Mouse (Mus musculus) ovary, postnatal 36 days (tissue): Measurements from ENCODE around the gene Guca1b.
A peak's percentile ranks its signal among the peaks of the same experiment; 100 is the strongest.

Experiments
- DNase-seq: peaks from one replicate; pipeline ENCODE4 v3.0.0; 2022; ENCODE audit warnings: low spot score, mixed read lengths

Guca1b gene

DNA sequence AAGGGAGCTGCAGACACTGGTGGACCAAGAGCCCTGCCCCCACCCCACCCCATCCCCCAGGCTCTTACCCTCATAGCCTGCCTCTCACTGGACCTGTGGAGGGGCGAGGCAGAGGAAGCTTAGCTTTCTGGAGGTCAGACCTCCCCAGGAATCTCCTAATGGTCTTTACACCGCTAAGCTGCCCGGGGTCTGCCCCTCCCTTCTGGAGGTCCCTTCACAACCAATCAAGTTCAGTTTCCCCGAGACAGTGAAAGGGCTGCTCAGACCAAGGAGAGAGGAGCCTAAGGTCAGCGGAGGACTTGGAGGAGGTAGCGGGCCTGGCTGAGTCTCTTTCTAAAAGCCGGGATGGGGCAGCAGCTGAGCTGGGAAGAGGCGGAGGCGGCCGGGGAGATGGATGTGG lies at the start of gene Guca1b:
Guca1b (plus strand) TSS at position 249 of the 400 bp plus-strand sequence.
- no peak for DNase-seq

DNA sequence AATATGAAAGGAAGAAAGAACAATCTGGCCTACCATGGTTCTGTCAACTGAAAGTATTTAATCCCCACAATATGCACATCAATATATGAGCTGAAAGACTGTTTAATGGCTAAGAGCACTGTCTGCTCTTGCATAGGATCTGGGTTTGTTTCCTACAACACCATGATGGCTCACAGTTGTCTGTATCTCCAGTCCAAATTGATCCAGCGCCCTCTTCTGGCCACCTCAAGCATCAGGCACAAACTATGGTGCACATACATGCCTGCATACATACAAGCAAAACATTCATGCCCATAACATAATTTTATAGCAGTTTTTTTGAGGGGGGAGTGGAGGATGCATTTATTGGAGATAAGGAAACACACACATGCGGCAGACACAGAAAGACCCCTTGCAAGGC lies 42.1 kb upstream of the Guca1b start:
- no peak for DNase-seq

DNA sequence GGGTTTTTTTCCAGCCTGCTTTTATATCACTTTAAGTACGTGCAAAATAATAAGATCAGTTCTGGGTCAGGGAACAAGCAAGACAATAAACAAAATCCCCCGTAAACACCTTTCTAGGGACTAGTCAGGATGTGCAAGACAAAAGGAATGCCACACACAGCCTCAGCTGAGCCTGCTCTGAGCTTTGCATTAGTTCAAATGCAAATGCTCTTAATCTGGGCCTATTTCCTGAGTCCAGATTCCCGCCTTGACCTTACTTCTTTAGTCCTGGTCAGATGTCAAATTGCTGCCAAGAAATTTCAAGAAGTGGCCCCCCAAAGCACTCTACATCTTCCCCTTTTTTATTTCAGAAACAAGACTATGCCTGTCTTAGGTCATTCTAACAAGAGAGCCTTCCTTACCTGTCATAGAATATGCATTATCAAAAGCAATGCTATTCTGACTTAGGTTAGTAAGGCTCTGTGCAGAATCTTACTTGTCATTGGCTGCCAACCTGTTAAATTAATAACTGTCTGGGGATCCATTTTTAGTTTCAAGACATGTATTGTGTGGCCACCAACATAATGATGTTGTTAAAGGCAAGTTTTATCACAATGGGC lies 35.4 kb upstream of the Guca1b start:
- DNase-seq: no peak

DNA sequence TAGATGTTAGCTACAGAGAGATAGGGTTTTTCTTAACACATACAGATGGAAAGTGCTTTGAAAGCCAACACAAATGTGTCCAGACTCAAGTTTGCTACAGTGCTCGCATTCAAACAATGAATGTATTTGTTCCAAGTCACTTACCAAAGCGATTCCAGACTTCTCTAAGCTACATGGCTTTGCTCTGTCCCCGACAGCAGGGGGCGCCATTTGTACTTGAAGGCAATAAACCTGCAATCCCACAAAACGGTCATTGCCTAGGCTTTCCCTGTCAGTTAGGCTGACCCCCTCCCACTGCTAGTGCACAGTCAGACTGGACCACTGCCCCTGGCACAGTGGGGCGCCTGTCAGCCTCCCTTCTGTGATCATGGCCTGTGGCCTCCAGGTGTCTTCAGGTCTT lies 25.2 kb upstream of the Guca1b start:
- DNase-seq: peak; percentile 42

DNA sequence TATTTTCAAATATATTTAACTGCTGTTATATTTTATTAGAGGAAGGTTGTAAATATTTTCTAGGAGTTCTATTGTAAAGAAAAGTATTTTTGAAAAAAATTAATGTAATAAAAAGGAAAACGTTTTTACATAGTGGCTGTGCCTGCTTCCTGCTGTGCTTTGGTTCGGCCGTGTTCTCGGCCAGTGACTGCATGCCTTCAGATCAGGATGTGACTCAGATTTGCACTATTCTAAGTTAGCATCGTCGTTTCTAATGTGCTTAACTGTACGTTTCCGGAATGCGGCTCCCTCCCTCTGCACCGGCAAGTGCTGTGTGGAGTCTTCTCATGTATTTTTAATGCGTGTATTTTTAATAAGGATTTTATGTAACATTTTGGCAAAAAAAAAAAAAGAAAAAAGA lies 23.9 kb upstream of the Guca1b start:
- DNase-seq: no peak

DNA sequence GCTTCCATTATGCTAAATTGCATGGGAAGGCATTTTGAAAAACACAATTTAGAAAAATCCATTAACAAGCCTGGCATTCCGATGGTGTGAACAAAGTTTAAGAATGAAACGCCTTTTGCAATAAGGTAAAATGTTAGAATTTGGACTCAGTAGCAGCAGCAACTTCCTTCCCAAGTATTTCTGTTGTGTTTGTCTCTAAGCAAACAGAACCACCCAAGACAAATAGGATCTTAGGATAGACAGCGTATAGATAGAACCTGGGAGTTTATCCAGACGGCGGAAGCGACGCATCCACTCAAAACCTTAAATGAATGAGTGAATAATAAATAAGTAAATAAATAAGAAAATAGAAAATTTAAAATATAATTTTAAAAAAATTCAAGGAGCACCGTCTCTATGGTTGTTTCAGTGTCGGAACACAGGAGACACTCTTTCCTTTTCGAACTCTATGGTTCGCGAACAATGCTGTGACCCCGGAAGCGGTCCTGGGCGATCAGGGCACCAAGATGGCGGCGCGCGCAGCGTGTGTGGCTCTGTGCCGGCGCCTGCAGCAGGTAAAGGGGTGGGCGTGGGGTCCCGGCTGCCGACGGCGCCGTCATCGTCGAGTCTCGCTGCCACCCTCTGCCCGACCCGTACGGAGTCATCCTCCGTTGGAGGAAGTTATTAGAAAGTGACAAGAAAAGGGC lies 16.6 kb upstream of the Guca1b start, which contains the start of gene Mrps10:
Mrps10 (plus strand) TSS at position 487 of the 686 bp plus-strand sequence.
- peak; percentile 79 for DNase-seq

DNA sequence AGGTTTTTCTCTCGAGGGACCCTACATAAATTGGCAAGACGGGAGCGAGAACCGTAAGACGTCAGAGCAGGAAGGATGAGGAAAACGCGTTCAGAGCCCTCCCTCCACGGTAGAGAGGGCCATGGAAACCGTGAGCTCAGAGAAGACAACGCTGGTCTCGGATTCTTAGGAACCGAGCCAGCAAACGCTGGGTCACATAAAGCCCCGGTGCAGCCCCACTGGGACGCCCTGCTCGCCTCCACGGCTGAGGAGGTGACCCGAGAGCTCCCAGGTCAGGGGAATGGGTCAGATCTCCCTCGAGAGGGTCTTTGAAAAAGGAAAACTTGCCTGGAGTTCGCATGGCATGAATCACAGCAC lies 16.1 kb upstream of the Guca1b start:
- no peak for DNase-seq

DNA sequence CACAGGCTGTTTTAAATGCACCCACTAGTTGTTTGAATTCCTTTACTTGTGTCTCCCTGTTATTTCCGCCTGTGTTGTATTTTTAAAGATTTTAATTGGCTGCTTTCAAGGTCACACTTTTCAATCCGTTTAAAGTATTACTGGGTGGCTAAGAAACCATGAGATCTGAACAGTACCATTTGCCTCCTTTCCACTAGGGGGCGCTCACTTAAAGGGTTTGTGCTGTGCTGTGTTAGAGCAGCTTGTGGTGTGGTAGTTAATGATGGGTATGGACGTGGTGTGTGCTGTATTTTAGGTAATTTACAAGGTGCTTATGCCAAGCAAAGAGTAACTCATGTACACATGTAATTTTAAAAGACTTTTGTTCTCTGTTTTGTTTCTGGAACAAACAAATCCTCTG lies 13.7 kb upstream of the Guca1b start:
- DNase-seq: peak; percentile 37

DNA sequence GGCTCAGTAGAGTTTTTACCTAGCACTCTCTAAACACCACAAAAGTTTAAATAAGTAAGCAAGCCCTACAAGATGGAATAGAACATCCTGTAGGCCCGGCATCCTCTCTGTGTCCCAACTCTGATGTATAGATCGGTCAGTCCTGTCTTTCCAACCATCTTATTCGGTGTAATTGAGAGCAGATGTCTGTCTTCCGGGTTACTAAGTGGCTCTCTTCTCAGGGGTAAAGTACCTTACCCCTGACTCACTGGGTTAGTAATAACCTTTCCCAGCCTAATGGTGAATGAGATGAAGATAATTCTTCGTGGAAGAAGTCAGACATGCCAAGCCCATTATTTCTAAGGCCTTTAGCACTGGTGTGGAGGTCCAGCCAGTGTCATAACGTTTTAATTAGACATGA lies 11.2 kb upstream of the Guca1b start:
- no peak for DNase-seq

DNA sequence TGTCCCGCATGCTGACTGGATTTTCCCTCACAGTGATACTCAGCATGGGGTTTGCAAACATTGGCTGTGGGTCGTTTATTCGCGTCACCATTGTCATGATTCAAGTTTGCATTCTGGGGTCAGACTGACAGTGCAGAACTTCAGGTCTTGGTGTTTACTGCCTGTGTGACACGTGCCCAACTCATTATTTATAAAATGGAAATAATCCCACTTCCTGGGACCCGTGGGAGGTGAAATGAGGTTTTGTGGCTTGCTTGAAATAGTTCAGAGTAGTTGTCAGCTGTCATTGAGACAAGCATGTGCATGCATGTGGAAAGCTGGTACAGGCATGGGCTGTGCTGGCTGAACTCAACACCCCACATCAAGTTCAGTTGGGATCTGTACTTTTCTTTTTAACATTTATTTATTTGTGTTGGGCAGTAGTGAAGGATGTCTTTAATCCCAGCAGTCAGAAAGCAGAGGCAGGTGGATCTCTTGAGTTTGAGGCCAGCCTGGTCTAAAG lies 8.4 kb upstream of the Guca1b start:
- DNase-seq: no peak

DNA sequence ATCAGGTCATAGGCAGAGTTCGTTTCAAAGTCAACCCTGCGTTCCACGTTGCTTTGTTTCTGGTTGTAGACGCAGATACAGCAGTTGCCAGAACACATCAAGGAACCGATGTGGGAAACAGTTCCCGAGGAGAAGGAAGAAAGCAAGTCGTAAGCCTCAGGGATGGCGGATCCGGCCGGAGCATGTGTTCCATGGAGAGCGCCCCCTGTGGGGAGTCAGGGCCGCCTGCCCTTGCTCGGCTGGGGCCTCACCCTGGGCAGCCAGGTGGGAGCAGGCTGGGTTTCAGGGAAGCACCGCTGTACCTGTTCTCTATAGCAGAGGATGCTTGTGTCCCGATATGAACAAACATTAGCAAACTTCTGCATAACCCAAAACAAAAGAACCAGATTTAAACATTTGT lies 7.1 kb upstream of the Guca1b start:
- DNase-seq: no peak

DNA sequence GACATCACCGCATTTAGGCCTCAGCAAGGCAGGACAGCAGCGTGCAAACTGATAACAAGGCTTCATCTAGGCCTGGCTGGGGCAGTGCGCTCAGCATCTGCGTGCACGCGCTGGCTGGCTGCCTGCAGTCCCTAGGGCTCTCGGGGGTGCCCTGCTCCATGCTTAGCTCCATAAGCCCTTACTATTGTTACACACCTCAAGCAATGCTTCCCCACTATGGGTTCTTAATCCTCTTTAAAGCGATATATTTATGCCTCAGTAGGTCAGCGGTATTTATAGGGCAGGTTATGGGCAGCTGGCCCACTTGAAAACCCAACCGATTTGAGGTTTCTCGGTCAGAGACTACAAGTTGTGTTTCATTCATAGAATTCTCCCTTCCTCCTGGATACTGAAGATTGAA lies 3.3 kb upstream of the Guca1b start:
- no peak for DNase-seq

DNA sequence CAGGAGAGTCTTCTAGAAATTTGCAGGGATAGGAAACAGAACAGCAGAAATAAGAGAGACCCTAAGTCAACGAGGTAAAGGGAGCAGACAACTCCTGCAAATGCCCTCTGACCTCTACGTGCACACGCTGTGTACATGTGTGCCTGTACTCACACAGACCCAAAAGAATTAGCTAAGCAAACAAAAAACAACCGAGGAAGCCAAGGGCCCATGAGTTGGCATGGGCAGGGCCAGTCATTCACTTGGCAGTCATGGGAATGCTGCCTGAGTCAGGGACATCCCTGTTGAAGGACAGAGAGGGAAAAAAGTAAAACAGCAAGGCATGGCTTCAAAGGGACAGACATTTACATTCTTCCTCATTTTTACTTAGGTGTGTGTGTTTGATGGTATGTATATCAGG lies 1.9 kb upstream of the Guca1b start:
- DNase-seq: no peak

DNA sequence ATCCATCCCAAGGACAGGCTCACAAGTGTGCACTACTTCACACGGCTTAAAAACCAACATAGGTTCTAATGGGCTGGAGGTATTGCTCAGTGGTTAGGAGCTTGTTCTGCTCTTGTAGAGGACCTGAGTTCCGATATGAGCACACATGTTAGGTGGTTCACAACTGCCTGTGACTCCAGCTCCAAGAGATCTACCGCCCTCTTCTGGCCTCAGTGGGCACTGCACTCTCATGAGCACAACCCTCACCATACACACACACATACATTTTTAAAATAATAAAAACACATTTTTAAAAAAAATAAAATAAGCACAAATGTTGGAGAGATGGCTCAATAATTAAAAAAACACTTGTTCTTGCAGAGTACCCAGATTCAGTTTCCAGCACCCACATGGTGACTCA lies 1.1 kb upstream of the Guca1b start:
- no peak for DNase-seq

DNA sequence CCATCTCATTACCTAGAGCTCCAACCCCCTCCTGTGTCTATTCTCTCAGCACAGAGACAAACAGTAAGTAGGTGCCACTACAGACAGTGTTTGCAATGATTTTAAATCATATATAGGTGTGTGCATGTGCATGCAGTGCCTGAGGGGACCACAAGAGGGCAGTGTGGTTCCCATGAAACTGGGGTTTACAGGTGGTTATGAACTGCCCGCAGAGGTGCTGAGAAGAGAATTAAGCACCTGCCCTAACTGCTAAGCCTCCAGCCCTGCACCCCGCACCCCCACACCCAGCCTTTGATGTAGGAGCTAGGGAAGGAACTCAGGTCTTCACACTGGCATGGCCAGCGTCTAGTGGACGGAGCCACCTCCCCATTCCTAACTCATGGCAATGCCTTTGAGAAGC lies 1.5 kb downstream of the Guca1b start:
- peak; percentile 37 for DNase-seq

DNA sequence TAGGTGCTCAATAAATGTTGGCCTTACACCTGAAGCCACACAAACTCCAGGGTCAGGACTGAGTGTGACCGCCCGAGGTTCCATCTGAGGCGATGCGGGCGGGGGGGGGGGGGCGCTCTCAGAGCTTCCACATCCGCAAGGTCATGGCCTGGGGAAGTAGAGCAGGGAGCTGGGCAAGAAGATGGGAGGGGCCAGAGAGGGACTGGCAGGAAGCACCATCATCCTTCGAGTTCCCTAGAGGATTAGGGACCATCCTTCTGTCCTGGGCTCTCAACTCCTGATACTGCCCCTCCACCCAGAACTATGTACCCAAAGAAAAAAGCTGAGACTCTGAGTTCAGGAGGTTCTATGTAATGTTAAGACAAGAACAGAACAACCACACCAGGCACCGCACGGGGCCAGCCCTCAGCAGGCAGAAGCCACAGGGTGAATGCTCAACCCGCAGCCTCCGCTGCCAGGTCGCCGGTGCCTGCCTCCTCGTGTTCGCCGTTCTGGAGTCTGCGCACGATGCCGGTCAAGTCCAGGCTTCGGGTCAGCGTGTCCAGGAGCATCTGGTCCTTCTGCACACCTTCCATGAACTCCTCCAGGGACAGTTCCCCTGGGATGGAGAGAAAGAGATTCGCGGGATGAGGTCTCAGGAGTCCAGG lies 9.2 kb downstream of the Guca1b start:
- DNase-seq: peak; percentile 21

DNA sequence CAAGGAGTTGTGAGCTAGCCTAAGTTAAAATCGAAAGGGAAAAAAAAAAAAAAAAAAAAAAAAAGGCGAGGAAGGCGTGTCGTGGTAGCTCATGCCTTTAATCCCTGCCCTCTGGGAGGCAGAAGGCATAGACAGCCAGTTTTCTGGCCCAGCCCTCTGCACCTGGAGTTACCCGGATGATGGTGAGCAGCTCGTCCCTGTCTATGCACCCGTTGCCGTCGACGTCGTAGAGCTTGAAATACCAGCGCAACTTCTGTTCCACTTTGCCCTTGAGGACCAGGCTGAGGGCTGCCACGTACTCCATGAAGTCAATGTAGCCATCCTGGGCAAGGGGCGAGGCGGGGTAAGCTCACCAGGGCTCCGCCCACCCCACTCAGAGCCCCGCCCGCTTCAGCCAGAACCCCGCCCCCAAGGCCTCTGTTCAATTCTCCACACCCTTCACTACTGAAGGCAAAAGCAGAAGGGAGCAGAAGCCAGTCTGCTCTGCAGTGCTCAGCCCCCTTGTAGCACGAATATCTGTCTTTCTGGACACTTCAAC lies 10.3 kb downstream of the Guca1b start:
- DNase-seq: peak; percentile 52

DNA sequence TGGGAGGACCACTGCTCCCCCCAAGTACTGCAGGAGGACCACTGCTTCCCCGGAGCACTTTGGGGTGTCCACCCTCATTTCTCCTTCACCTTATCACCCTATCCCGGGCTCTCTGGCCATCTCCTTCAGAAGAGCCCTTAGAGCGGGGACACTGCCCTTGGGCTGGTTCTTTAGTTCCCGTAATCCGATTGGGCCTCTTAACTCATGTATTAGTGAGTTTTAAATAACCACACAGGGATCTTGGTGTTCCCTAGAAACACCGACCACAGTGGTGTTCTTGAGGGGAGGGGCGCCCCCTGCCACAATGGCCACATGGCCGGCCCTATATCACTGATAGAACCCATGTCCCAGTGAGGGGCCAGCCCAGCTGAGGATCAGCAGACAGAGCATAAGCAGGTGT lies 13.9 kb downstream of the Guca1b start:
- no peak for DNase-seq

DNA sequence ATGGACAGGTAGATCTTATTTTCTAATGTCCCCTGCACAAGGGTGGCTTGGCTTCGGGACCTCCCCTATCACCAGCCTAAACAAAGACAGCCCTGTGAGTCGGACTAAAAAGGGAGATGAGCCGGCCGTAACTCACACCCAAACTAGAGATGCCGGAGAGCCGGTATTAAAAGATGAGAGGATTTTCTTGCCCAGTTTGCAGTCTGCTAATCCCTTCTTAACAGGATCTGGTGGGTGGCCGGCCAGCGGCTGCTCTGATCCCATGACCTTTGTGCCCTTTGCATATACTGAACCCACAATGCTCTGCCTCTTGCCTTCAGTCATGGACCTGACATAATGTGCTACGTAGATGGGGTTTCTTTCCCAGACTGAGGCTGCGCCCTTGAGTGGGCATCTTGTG lies 15.3 kb downstream of the Guca1b start, which contains the start of gene Guca1a:
Guca1a (minus strand) TSS at position 134 of the 400 bp plus-strand sequence.
- no peak for DNase-seq

DNA sequence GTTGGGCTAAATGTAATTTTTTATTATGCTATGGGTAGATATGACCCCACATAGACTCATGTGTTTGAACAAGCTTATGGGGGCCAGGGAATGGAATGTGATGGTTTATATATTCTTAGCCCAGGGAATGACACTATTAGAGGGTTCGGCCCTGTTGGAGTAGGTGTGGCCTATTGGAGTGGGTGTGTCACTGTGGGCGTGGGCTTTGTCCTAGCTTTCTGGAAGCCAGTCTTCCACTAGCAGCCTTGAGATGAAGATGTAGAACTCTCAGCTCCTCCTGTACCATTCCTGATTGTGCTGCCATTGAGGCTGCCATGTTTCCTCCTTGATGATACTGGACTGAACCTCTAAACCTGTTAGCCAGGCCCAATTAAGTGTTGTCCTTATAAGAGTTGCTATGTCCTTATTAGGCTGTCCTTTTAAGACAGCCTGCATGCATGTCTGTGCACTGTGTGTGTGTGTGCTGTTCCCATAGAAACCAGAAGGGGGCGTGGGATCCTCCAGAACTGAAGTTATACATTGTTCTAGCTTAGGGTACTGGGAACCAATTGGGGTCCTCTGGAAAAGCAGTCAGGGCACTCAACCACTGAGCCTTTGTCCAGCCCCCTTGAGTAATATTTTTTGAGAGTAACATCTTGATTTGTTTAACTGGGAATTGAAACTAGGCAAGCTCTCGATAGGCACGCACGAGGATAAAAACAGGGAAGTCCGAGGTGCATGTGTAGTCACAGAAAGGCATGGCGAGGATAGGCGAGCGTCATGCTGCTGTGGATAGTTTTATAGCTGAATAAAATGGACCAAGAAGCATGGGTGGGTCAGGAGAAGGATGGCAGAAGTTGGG lies 22.7 kb downstream of the Guca1b start:
- no peak for DNase-seq

DNA sequence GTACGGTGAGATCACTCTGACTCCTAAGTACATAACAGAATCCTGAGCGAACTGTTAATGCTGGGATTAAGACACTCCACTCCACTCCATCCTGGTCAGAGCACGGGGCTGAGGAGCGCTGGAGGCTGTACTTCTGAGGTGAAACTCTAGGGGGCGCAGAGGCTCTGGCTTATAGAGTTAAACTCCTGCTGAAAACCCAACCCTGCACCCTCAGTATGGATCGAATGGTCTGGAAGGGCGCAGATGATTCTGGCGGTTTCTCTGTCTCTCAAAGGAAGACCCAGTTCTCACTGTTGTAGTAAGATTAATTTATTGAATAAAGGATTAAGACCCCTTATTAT lies 23.3 kb downstream of the Guca1b start:
- peak; percentile 55 for DNase-seq
